Mouse (Mus musculus) hindbrain, embryonic 10.5 days (tissue): ENCODE measurements around the gene Mob3a. TPM values are rescaled to one million over a fixed set of nuclear protein-coding genes. Genes with fewer than 3 reads are reported as not detected.

Source experiments
- DNase-seq: peaks from one replicate; pipeline ENCODE4 v3.0.0-alpha.2; 2017; ENCODE audit warnings: low spot score
- H3K27ac ChIP-seq: fragments of 300-500 bp; sonication (generic); 2 replicates; pipeline ENCODE4 v1.5.1; 2016; ENCODE audit warnings: mild to moderate bottlenecking, moderate library complexity
- H3K27me3 ChIP-seq: fragments of 300-500 bp; sonication (generic); 2 replicates; pipeline ENCODE4 v1.6.1; 2016; ENCODE audit warnings: mild to moderate bottlenecking; ENCODE audit not compliant: poor library complexity, insufficient read depth, severe bottlenecking
- H3K36me3 ChIP-seq: fragments of 300-500 bp; sonication (generic); 2 replicates; pipeline ENCODE4 v1.6.1; 2016; ENCODE audit warnings: mild to moderate bottlenecking, moderate library complexity
- H3K4me1 ChIP-seq: fragments of 300-500 bp; sonication (generic); replicated peaks from 2 replicates; pipeline ENCODE4 v1.6.1; 2016; ENCODE audit warnings: mild to moderate bottlenecking
- H3K4me3 ChIP-seq: fragments of 300-500 bp; sonication (generic); 2 replicates; pipeline ENCODE4 v1.5.1; 2016; ENCODE audit warnings: mild to moderate bottlenecking, moderate library complexity
- H3K9me3 ChIP-seq: fragments of 300-500 bp; sonication (generic); 2 replicates; pipeline ENCODE4 v1.6.1; 2016; ENCODE audit warnings: mild to moderate bottlenecking, moderate library complexity
- WGBS: fragments of 180-500 bp; shearing (Covaris S2); methylation state at CpG from one replicate; pipeline ENCODE4 v1.1.7; 2016; 5-methylcytosine and 5-hydroxymethylcytosine counted together
- polyA plus RNA-seq: library from polyadenylated mRNA; unstranded; fragments of >200 nt; fragmentation: Nextera tagmentation; extraction: Ambion mirVana; gene quantifications from 2 replicates; pipeline ENCODE4 v1.2.1, GENCODE M21; 2016

Gene Mob3a
- 68.8 and 77.2 TPM in 2 replicates for polyA plus RNA-seq

GRCm38 (mm10) chr10:80701721-80702535 lies at the start of gene Mob3a, which contains the start of gene Izumo4:
Mob3a (minus strand) TSS chr10:80701977.
Izumo4 (plus strand) TSS chr10:80702184.
- H3K4me3 ChIP-seq, result peak within 1 kb of the TSS; percentile 73
- WGBS, result under 1% methylated on average over 59 of the region's 59 CpGs
- H3K27me3 ChIP-seq, result no peaks in the 10 kb centered on the region
- no peaks in the 10 kb centered on the region for H3K9me3 ChIP-seq
- peak; percentile 100 for DNase-seq
- H3K4me1 ChIP-seq, result peaks cover 57% of the 10 kb centered on the region
- H3K36me3 ChIP-seq, result peaks cover 33% of the 10 kb centered on the region
- peak within 1 kb of the TSS; percentile 88 for H3K27ac ChIP-seq

GRCm38 (mm10) chr10:80751188-80751832 lies 49.5 kb upstream of the Mob3a start:
- Histone ChIP-seq H3K9me3 (no peaks in the 10 kb centered on the region), H3K36me3 (no peaks in the 10 kb centered on the region), H3K4me3 (peak overlapping the region; percentile 41), H3K27ac (peak overlapping the region; percentile 23; the same call in 1 of the 2 replicates), H3K4me1 (peaks cover 29% of the 10 kb centered on the region), H3K27me3 (no peaks in the 10 kb centered on the region)
- DNase-seq, result no peak
- 14% methylated on average over 16 of the region's 16 CpGs for WGBS

- 7% methylated on average over 6 of the region's 6 CpGs for WGBS
- Histone ChIP-seq H3K27me3 (no peaks in the 10 kb centered on the region), H3K36me3 (no peaks in the 10 kb centered on the region), H3K9me3 (no peaks in the 10 kb centered on the region), H3K4me1 (peaks cover 21% of the 10 kb centered on the region), H3K27ac (no peak overlapping the region), H3K4me3 (no peak overlapping the region)
- peak; percentile 58 for DNase-seq
Observed at GRCm38 (mm10) chr10:80748609-80749008, 46.8 kb upstream of the Mob3a start.

GRCm38 (mm10) chr10:80747410-80747809 lies 45.6 kb upstream of the Mob3a start:
- peak; percentile 71 for DNase-seq
- H3K27ac ChIP-seq, result no peak overlapping the region
- no peaks in the 10 kb centered on the region for H3K27me3 ChIP-seq
- H3K4me1 ChIP-seq, result peaks cover 22% of the 10 kb centered on the region
- no peak overlapping the region for H3K4me3 ChIP-seq
- H3K36me3 ChIP-seq, result no peaks in the 10 kb centered on the region
- WGBS, result 17% methylated on average over 3 of the region's 3 CpGs
- no peaks in the 10 kb centered on the region for H3K9me3 ChIP-seq

GRCm38 (mm10) chr10:80744262-80744661 lies 42.5 kb upstream of the Mob3a start:
- 43% methylated on average over 5 of the region's 5 CpGs for WGBS
- Histone ChIP-seq H3K9me3 (no peaks in the 10 kb centered on the region), H3K27ac (no peak overlapping the region), H3K4me1 (peaks cover 33% of the 10 kb centered on the region), H3K4me3 (peak overlapping the region; percentile 9; the same call in 1 of the 2 replicates), H3K36me3 (peaks cover 10% of the 10 kb centered on the region; the same call in 1 of the 2 replicates), H3K27me3 (no peaks in the 10 kb centered on the region)
- DNase-seq, result peak; percentile 9

- DNase-seq, result peak; percentile 97
- Histone ChIP-seq H3K9me3 (no peaks in the 10 kb centered on the region), H3K36me3 (peaks cover 25% of the 10 kb centered on the region), H3K4me1 (peaks cover 33% of the 10 kb centered on the region), H3K27me3 (no peaks in the 10 kb centered on the region), H3K4me3 (peak within 1 kb of the TSS; percentile 98), H3K27ac (peak within 1 kb of the TSS; percentile 96)
- WGBS, result 3% methylated on average over 25 of the region's 25 CpGs
Observed at GRCm38 (mm10) chr10:80742180-80742978, 40.6 kb upstream of the Mob3a start, which contains the start of gene Ap3d1. Ap3d1 (minus strand) TSS chr10:80742264.

GRCm38 (mm10) chr10:80741634-80742179 lies 39.9 kb upstream of the Mob3a start:
- H3K36me3 ChIP-seq, result peaks cover 32% of the 10 kb centered on the region
- peak overlapping the region; percentile 96 for H3K27ac ChIP-seq
- WGBS, result under 1% methylated on average over 46 of the region's 46 CpGs

GRCm38 (mm10) chr10:80741146-80741545 lies 39.4 kb upstream of the Mob3a start:
- Histone ChIP-seq H3K4me3 (peak overlapping the region; percentile 98), H3K27me3 (no peaks in the 10 kb centered on the region), H3K9me3 (no peaks in the 10 kb centered on the region), H3K36me3 (peaks cover 37% of the 10 kb centered on the region), H3K4me1 (peaks cover 33% of the 10 kb centered on the region), H3K27ac (peak overlapping the region; percentile 96)
- WGBS, result 40% methylated on average over 5 of the region's 5 CpGs
- no peak for DNase-seq

More at GRCm38 (mm10) chr10:80741634-80742179, 39.9 kb upstream of the Mob3a start:
- DNase-seq, result no peak
- Histone ChIP-seq H3K9me3 (no peaks in the 10 kb centered on the region), H3K4me3 (peak overlapping the region; percentile 98), H3K27me3 (no peaks in the 10 kb centered on the region), H3K4me1 (peaks cover 33% of the 10 kb centered on the region)

GRCm38 (mm10) chr10:80738657-80739056 lies 36.9 kb upstream of the Mob3a start:
- Histone ChIP-seq H3K27me3 (no peaks in the 10 kb centered on the region), H3K36me3 (peaks cover 58% of the 10 kb centered on the region), H3K27ac (no peak overlapping the region), H3K4me3 (no peak overlapping the region), H3K9me3 (no peaks in the 10 kb centered on the region), H3K4me1 (peaks cover 28% of the 10 kb centered on the region)
- 67% methylated on average over 1 of the region's 1 CpGs for WGBS
- DNase-seq, result no peak

- WGBS, result 81% methylated on average over 5 of the region's 5 CpGs
- Histone ChIP-seq H3K9me3 (no peaks in the 10 kb centered on the region), H3K27me3 (no peaks in the 10 kb centered on the region), H3K4me3 (no peak overlapping the region), H3K27ac (no peak overlapping the region), H3K36me3 (peaks cover 76% of the 10 kb centered on the region), H3K4me1 (peaks cover 19% of the 10 kb centered on the region)
- no peak for DNase-seq
Observed at GRCm38 (mm10) chr10:80736731-80737130, 35.0 kb upstream of the Mob3a start.

- no peak overlapping the region for H3K4me3 ChIP-seq
- no peaks in the 10 kb centered on the region for H3K27me3 ChIP-seq
- H3K9me3 ChIP-seq, result no peaks in the 10 kb centered on the region
- no peak for DNase-seq
- H3K4me1 ChIP-seq, result no peaks in the 10 kb centered on the region
- no peak overlapping the region for H3K27ac ChIP-seq
- 93% methylated on average over 6 of the region's 6 CpGs for WGBS
- peaks cover 94% of the 10 kb centered on the region for H3K36me3 ChIP-seq
Observed at GRCm38 (mm10) chr10:80732611-80733101, 30.9 kb upstream of the Mob3a start.
